Mouse (Mus musculus) naive thymus-derived CD4-positive, alpha-beta T cell, adult 2 months (primary cell): Measurements from ENCODE around the gene Clec2l.

Source experiments
- DNase-seq: peaks from one replicate; pipeline ENCODE4 v3.0.0-alpha.2; 2011; ENCODE audit warnings: low read depth

The Clec2l gene

DNA sequence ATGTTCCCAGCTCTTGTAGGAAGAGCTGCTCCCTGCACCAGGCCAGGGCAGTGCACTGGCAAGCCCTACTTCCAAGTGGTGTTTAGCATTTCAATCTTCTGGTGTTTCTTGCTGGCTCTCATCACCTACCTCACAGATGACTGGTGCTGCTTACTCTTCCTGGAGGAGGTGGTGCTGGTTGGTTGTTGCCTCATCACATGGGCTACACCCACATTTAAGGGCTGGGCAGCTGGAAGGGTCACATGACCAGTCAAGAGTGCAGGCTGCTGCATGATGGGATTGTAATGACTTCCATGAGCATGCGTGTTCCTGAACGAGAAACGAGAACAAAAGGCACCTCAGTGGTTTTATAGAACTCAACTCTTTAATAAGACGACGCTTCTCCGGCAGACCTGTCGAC is 55.8 kb downstream of the Clec2l start:
- DNase-seq, result no peak

DNA sequence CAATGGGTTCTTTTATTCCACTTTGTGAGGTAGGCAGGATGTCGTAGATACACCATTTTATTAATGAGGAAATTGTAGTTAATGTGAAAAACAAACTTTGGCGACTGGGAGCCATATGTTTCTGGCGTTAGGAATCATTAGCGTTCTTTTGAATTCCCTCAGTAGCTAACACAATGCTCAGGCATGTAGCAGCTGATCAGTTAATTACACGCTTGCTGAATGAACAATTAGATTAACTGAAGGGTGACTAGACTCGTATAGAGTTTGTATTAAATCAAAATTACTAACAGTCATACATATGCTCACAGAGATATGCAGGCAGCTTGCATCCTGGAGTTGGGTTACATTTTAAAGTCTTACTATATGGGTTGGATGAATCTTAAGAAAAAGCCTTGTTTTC is 56.4 kb downstream of the Clec2l start:
- no peak for DNase-seq

DNA sequence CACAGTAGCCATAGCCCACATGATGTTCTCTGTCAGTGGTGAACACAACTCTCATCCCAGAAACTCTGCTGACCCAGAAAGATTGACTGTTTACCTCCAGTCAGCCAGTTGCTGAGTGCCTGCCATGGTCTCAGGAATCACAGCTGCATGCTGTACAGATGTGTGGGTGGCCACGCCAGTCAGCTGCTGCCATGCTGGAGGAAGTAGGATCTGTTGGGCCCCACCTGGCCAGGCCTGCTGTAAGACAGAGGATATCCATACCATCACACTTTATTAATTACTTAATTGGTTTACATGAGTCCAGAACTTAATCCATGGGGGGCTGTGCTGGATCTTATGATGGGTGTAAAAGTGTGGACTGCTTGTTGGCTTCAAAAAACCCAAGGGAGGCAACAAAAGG is 58.5 kb downstream of the Clec2l start:
- no peak for DNase-seq

DNA sequence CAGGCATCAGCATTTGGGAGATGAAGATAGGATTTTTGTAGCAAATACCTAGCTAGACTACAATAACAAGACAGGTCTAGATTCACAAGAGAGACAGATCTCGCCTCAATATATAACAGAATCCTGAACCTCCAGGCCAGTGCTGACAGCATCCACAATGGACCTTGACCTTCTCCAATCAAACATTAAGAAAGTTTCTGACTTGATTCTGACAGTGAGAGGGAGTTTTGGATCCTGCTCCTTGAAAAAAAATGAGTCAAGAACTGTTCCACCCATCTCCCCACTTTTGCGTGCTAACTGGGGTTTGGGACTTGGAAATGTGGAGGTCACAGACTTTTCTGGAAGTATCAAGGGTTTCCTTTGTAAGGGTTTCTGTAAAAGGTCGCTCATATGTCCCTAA is 62.6 kb downstream of the Clec2l start:
- no peak for DNase-seq
